Mouse (Mus musculus): ENCODE data around the gene Anapc7. TPM values are rescaled to one million over a fixed set of nuclear protein-coding genes. Genes with fewer than 3 reads are reported as not detected.
"Not testable (repeated sequence)": the region's sequence is repeated elsewhere in the genome, so short reads cannot be mapped to it uniquely, and the experiment has no call there.

Anapc7 gene
- polyA plus RNA-seq, 1 experiment from 2014 or later, result 46.9 TPM

DNA sequence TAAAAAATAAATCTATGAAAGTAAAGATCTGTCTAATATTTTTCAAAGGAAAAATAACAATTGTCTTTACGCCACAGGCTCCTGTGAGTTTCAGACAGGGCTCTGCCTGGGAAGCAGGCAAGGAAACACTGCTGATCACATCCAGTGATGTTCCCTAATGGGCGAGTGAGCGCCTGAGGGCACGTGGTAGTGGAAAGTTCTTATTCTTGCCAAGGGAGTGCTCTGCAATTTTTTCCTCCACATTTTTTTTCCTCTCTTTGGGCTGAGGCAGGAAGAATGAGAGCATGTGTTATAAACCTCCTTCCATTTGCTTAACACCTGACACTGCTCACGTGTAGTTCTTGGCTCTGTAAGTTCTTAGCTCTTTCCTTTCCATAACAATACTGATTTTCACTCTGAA lies 60.4 kb downstream of the Anapc7 start:
- no peak overlapping the region for H3K27ac ChIP-seq
- 76% methylated on average over 5 of the region's 5 CpGs for WGBS
- no peak overlapping the region for H3K4me3 ChIP-seq (replicated peaks)
- peaks cover 93% of the 10 kb centered on the region for H3K36me3 ChIP-seq
- no peaks in the 10 kb centered on the region for H3K4me1 ChIP-seq
- no peaks in the 10 kb centered on the region for H3K27me3 ChIP-seq
- no peak for ATAC-seq (replicated peaks; ENCODE audit: low FRiP score)
- H3K4me2 ChIP-seq, result no peak overlapping the region
- H3K9ac ChIP-seq, result no peak overlapping the region
- no peaks in the 10 kb centered on the region for H3K9me3 ChIP-seq (replicated peaks)

DNA sequence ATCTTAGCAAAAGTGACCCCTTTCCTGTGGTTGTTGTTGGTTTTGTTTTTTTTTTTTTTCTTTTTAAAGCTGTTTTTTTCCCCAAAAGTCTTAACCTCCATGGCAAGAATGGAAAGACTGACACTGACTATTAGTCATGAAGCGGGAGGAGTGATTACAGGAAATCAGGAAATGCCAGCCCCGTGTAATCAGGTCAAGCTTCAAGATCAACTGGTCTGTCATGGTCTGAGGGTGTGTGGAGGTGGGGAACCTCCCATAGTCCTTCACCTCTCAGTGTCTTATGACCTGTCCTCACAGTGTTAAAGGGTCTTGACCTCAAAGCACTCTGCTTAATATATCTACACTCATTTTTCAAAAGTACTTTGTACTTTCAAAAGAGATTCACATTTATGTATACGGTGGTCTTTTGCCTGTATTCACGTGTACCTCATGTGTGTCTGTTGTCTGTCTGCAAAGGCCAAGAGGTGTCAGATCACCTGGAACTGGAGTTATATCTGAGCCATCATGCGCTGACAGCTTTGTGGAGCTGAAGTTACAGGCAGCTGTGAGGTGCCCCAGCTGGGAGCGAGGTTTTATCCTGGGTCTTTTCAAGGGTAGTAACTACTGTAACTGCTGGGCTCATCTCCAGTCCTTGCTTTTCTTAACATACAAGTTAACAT lies 61.4 kb downstream of the Anapc7 start:
- H3K27me3 ChIP-seq, result no peaks in the 10 kb centered on the region
- no peak for ATAC-seq (replicated peaks; ENCODE audit: low FRiP score)
- H3K36me3 ChIP-seq, result peaks cover 92% of the 10 kb centered on the region
- H3K4me1 ChIP-seq, result no peaks in the 10 kb centered on the region
- no peak overlapping the region for H3K4me2 ChIP-seq
- no peak overlapping the region for H3K4me3 ChIP-seq (replicated peaks)
- no peak overlapping the region for H3K27ac ChIP-seq
- H3K9ac ChIP-seq, result no peak overlapping the region
- H3K9me3 ChIP-seq (replicated peaks), result no peaks in the 10 kb centered on the region
- WGBS, result 78% methylated on average over 6 of the region's 6 CpGs

- H3K36me3 ChIP-seq, result peaks cover 96% of the 10 kb centered on the region
- 81% methylated on average over 5 of the region's 5 CpGs for WGBS
- not testable (repeated sequence) for H3K4me3 ChIP-seq (replicated peaks); H3K4me1 ChIP-seq; ATAC-seq (replicated peaks; ENCODE audit: low FRiP score); H3K27me3 ChIP-seq; H3K4me2 ChIP-seq; H3K9ac ChIP-seq; H3K27ac ChIP-seq; H3K9me3 ChIP-seq (replicated peaks)
These were observed 64.8 kb downstream of the Anapc7 start for GRCm38 (mm10) chr5:122486243-122486642.

- H3K4me1 ChIP-seq, result no peaks in the 10 kb centered on the region
- no peak overlapping the region for H3K4me3 ChIP-seq (replicated peaks)
- H3K27me3 ChIP-seq, result no peaks in the 10 kb centered on the region
- no peak overlapping the region for H3K27ac ChIP-seq
- H3K36me3 ChIP-seq, result peaks cover 96% of the 10 kb centered on the region
- no peak overlapping the region for H3K9ac ChIP-seq
- H3K4me2 ChIP-seq, result no peak overlapping the region
- 92% methylated on average over 6 of the region's 6 CpGs for WGBS
- no peak for ATAC-seq (replicated peaks; ENCODE audit: low FRiP score)
- no peaks in the 10 kb centered on the region for H3K9me3 ChIP-seq (replicated peaks)
These were observed 66.3 kb downstream of the Anapc7 start for GRCm38 (mm10) chr5:122487825-122488224.

DNA sequence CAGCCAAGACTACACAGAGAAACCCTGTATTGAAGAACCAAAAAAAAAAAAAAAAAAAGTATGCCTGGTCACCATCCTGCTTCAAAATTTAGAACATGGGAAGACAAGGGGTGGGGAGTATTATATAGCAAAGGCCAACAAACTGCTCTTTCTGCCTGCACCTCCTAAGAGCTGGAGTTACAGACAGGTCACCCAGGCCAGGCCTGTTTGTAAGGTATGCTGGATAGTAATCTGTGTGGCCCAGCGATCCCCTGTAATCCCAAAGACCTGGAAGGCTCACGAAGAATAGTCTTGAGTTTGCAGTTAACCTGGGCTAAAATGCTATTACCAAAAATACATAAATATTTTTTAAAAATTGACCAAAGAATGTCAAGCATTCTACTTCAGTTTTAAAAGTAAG lies 68.7 kb downstream of the Anapc7 start:
- no peak overlapping the region for H3K4me3 ChIP-seq (replicated peaks)
- H3K27ac ChIP-seq, result no peak overlapping the region
- no peak for ATAC-seq (replicated peaks; ENCODE audit: low FRiP score)
- WGBS, result 98% methylated on average over 2 of the region's 2 CpGs
- no peaks in the 10 kb centered on the region for H3K27me3 ChIP-seq
- H3K36me3 ChIP-seq, result peaks cover 94% of the 10 kb centered on the region
- H3K9me3 ChIP-seq (replicated peaks), result no peaks in the 10 kb centered on the region
- no peak overlapping the region for H3K4me2 ChIP-seq
- H3K4me1 ChIP-seq, result 0 out of 2 replicates have a peak, but pooled peaks cover 7% of the 10 kb centered on the region
- H3K9ac ChIP-seq, result no peak overlapping the region

GRCm38 (mm10) chr5:122491385-122491784 lies 69.9 kb downstream of the Anapc7 start:
- no peak for ATAC-seq (replicated peaks; ENCODE audit: low FRiP score)
- no peak overlapping the region for H3K27ac ChIP-seq
- H3K4me3 ChIP-seq (replicated peaks), result no peak overlapping the region
- H3K4me1 ChIP-seq, result 0 out of 2 replicates have a peak, but pooled peaks cover 11% of the 10 kb centered on the region
- no peaks in the 10 kb centered on the region for H3K9me3 ChIP-seq (replicated peaks)
- peaks cover 94% of the 10 kb centered on the region for H3K36me3 ChIP-seq
- 91% methylated on average over 10 of the region's 10 CpGs for WGBS
- H3K27me3 ChIP-seq, result no peaks in the 10 kb centered on the region
- H3K9ac ChIP-seq, result no peak overlapping the region
- H3K4me2 ChIP-seq, result no peak overlapping the region

DNA sequence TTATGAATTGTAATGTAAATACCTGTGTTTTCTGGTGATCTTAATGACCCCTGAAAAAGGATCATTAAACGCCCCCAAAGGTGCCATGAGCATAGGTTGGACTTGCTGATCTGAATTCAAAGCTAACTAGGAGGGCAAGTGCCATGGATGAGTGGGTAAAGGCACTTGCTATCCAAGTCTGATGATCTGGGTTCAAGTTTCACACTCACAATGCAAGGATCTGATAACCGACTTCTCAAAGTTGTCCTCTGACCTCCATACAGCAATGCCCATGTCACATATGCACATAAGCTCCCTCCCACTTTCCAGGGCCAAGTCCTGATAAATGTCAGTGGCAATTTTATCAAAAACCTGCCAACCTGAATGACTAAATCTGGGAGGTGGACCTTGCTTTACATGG lies 71.5 kb downstream of the Anapc7 start:
- H3K27ac ChIP-seq, result no peak overlapping the region
- no peak overlapping the region for H3K4me2 ChIP-seq
- H3K27me3 ChIP-seq, result no peaks in the 10 kb centered on the region
- no peak overlapping the region for H3K4me3 ChIP-seq (replicated peaks)
- 67% methylated on average over 2 of the region's 2 CpGs for WGBS
- no peaks in the 10 kb centered on the region for H3K9me3 ChIP-seq (replicated peaks)
- peaks cover 21% of the 10 kb centered on the region for H3K4me1 ChIP-seq
- no peak for ATAC-seq (replicated peaks; ENCODE audit: low FRiP score)
- H3K36me3 ChIP-seq, result peaks cover 90% of the 10 kb centered on the region
- H3K9ac ChIP-seq, result no peak overlapping the region

DNA sequence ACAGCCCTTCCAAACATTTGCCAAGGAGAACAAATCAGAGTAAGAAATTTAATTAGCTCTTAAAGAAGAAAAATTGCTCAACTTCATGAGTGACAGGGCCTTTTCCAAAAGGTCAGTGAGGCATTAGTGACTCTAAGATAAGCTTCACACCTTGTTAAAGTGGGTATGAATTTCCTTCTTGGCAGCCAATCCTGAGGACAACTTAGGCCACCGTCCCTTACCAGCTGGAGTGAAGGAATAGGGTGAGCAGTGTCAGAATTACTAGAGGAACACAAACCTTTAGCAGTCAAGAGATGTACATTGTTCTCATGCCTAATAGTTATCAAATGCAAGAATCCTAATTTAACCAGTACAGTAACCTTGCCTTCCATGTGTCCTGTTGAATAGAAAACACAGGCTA lies 73.0 kb downstream of the Anapc7 start:
- WGBS, result 53% methylated on average over 1 of the region's 1 CpGs
- H3K36me3 ChIP-seq, result peaks cover 80% of the 10 kb centered on the region
- no peak for ATAC-seq (replicated peaks; ENCODE audit: low FRiP score)

More for the DNA sequence above, 73.0 kb downstream of the Anapc7 start:
- H3K4me1 ChIP-seq, result peaks cover 31% of the 10 kb centered on the region
- H3K27ac ChIP-seq, result no peak overlapping the region
- H3K4me3 ChIP-seq (replicated peaks), result no peak overlapping the region
- H3K4me2 ChIP-seq, result no peak overlapping the region
- H3K9me3 ChIP-seq (replicated peaks), result no peaks in the 10 kb centered on the region
- H3K27me3 ChIP-seq, result no peaks in the 10 kb centered on the region
- no peak overlapping the region for H3K9ac ChIP-seq

Other genes starting within 250 kb of the Anapc7 start
- gene Hvcn1, start 214.9 kb upstream of the Anapc7 start, polyA plus RNA-seq (2015; fragmentation: Nextera tagmentation; extraction: Ambion mirVana), result 12.2 and 14.3 TPM in 2 replicates
- gene Tctn1, start 157.2 kb upstream of the Anapc7 start, polyA plus RNA-seq (2015; fragmentation: Nextera tagmentation; extraction: Ambion mirVana), result 6.4 and 6.7 TPM in 2 replicates
- gene Pptc7, start 137.3 kb upstream of the Anapc7 start, polyA plus RNA-seq (2015; fragmentation: Nextera tagmentation; extraction: Ambion mirVana), result 8.2 and 9.1 TPM in 2 replicates
- gene Rad9b, start 67.5 kb upstream of the Anapc7 start, polyA plus RNA-seq (2015; fragmentation: Nextera tagmentation; extraction: Ambion mirVana), result 9.6 and 11.9 TPM in 2 replicates
- gene Vps29, start 67.3 kb upstream of the Anapc7 start, polyA plus RNA-seq (2015; fragmentation: Nextera tagmentation; extraction: Ambion mirVana), result 218 and 230 TPM in 2 replicates
- 69.7 and 74.6 TPM in 2 replicates for gene Gpn3, start 49.8 kb upstream of the Anapc7 start, polyA plus RNA-seq (2015; fragmentation: Nextera tagmentation; extraction: Ambion mirVana)
- gene Fam216a, start 49.3 kb upstream of the Anapc7 start, polyA plus RNA-seq (2015; fragmentation: Nextera tagmentation; extraction: Ambion mirVana), result 57.6 and 63.6 TPM in 2 replicates
- gene Arpc3, start 29.8 kb upstream of the Anapc7 start, polyA plus RNA-seq (2015; fragmentation: Nextera tagmentation; extraction: Ambion mirVana), result 131 and 169 TPM in 2 replicates
- gene Atp2a2, start 80.5 kb downstream of the Anapc7 start, polyA plus RNA-seq (2015; fragmentation: Nextera tagmentation; extraction: Ambion mirVana), result 37.3 and 37.8 TPM in 2 replicates
- gene Ift81, start 192.8 kb downstream of the Anapc7 start, polyA plus RNA-seq (2015; fragmentation: Nextera tagmentation; extraction: Ambion mirVana), result 41.4 and 43.0 TPM in 2 replicates
- gene P2rx7, start 222.2 kb downstream of the Anapc7 start, polyA plus RNA-seq (2015; fragmentation: Nextera tagmentation; extraction: Ambion mirVana), result 0.94 and 1.4 TPM in 2 replicates